Mouse (Mus musculus): ENCODE measurements around the gene Srsf9. TPM values are rescaled to one million over a fixed set of nuclear protein-coding genes. Genes with fewer than 3 reads are reported as not detected.

Gene Srsf9
- 65.4 and 86.5 TPM in 2 replicates for polyA plus RNA-seq (2015; fragmentation: Nextera tagmentation; extraction: Ambion mirVana)

DNA sequence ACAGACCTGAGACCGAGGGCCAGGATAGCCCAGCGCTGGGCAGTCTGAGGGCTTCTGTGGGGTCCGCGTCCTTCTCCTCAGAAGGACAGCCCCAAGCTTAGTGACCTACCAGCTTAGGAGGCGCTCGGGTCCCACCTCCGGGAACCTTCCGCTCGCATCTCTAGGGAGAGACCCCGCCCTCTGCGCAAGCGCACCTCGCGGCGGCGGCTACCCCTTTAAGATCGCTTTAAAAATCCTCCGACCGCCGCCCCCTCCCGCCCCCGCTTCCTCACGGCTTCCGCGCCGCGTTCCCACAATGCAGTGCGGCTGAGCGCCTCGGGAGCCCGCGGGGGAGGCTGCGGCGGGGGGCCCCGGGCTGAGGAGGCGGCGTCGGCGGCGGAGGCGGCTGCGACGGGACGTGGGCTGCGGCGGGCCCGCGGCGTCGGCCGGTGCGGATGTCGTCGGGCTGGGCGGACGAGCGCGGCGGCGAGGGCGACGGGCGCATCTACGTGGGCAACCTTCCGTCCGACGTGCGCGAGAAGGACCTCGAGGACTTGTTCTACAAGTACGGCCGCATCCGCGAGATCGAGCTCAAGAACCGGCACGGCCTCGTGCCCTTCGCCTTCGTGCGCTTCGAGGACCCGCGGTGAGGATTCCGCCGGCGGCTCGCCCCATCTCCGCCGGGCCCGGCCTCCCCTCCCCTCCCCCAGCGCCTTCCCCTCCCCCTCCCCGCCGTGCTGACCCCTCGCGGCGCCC is at the start of gene Srsf9:
Gene Srsf9, plus strand, starts transcription at position 303 of the 735 bp plus-strand sequence.

DNA sequence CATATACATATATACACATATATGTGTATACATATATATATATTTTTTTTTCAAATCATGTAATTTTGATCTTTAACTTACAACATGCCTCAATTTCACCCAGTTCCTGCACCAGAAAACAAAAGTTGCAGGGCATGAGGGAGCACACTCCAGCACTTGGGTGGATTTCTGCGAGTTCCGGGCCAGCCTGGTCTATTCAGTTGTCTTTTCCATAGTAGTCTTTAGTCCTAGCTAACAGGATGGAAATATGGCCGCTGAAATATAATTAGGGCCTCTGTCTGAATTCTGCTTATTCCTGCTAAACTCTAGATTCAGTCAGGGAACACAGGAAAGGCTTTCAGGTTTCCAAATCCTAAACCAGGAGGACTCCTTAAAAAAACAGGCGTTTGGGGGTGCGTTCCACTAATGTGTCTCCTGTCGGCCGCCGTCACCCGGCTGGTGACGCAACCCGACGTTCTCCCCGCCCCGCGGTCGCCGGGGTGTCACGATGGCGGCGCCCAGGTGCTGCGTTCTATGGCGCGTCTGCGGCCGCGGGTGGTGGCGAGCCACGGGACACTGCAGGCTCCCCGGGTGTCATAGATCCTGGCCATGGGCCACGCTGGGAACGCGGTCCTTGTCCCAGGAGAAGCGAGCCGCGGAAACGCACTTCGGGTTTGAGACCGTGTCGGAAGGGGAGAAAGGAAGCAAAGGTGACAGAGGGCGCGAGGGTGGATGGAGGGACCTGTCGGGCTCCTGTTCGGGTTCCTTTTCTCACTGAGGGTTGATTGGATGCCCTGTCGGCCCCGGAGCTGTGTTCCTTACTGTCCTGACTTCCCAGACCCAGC is 47.5 kb upstream of the Srsf9 start, which contains the start of gene Coq5:
Gene Coq5, plus strand, starts transcription at position 441 of the 824 bp plus-strand sequence.

GRCm38 (mm10) chr5:115300792-115301614 is 26.0 kb upstream of the Srsf9 start, which contains the start of gene Dynll1:
Gene Dynll1 (minus strand): TSS chr5:115300999.

GRCm38 (mm10) chr5:115340577-115341313 is 13.8 kb downstream of the Srsf9 start, which contains the start of the genes Gatc and Triap1:
Gene Gatc (minus strand): TSS chr5:115341178.
Gene Triap1 (plus strand): TSS chr5:115341225.

GRCm38 (mm10) chr5:115348546-115349224 is 21.7 kb downstream of the Srsf9 start, which contains the start of gene Cox6a1:
Gene Cox6a1 (minus strand): TSS chr5:115348981.

Other genes with a start within 250 kb of the Srsf9 start
- gene Gm10401, start 228.9 kb upstream of the Srsf9 start, polyA plus RNA-seq (2015; fragmentation: Nextera tagmentation; extraction: Ambion mirVana) = 16.4 and 20.0 TPM in 2 replicates
- gene Acads, start 207.8 kb upstream of the Srsf9 start, polyA plus RNA-seq (2015; fragmentation: Nextera tagmentation; extraction: Ambion mirVana) = 97.2 and 104 TPM in 2 replicates
- gene Unc119b, start 192.2 kb upstream of the Srsf9 start, polyA plus RNA-seq (2015; fragmentation: Nextera tagmentation; extraction: Ambion mirVana) = 10.2 and 11.9 TPM in 2 replicates
- gene Mlec, start 169.0 kb upstream of the Srsf9 start, polyA plus RNA-seq (2015; fragmentation: Nextera tagmentation; extraction: Ambion mirVana) = 42.9 and 45.9 TPM in 2 replicates
- gene Cabp1, start 132.8 kb upstream of the Srsf9 start, polyA plus RNA-seq (2015; fragmentation: Nextera tagmentation; extraction: Ambion mirVana) = 1.1 and 1.6 TPM in 2 replicates
- 48.9 and 59.9 TPM in 2 replicates for gene Pop5, start 91.3 kb upstream of the Srsf9 start, polyA plus RNA-seq (2015; fragmentation: Nextera tagmentation; extraction: Ambion mirVana)
- 97.3 and 98.4 TPM in 2 replicates for gene Rnf10, start 54.3 kb upstream of the Srsf9 start, polyA plus RNA-seq (2015; fragmentation: Nextera tagmentation; extraction: Ambion mirVana)
- 89.5 and 90.2 TPM in 2 replicates for gene Coq5, start 47.5 kb upstream of the Srsf9 start, polyA plus RNA-seq (2015; fragmentation: Nextera tagmentation; extraction: Ambion mirVana)
- gene Dynll1, start 26.2 kb upstream of the Srsf9 start, polyA plus RNA-seq (2015; fragmentation: Nextera tagmentation; extraction: Ambion mirVana) = 565 and 667 TPM in 2 replicates
- 18.5 and 20.5 TPM in 2 replicates for gene Gatc, start 14.0 kb downstream of the Srsf9 start, polyA plus RNA-seq (2015; fragmentation: Nextera tagmentation; extraction: Ambion mirVana)
- 35.3 and 37.8 TPM in 2 replicates for gene Triap1, start 14.0 kb downstream of the Srsf9 start, polyA plus RNA-seq (2015; fragmentation: Nextera tagmentation; extraction: Ambion mirVana)
- 668 and 861 TPM in 2 replicates for gene Cox6a1, start 21.8 kb downstream of the Srsf9 start, polyA plus RNA-seq (2015; fragmentation: Nextera tagmentation; extraction: Ambion mirVana)
- 1.0 and 1.1 TPM in 2 replicates for gene Msi1, start 102.4 kb downstream of the Srsf9 start, polyA plus RNA-seq (2015; fragmentation: Nextera tagmentation; extraction: Ambion mirVana)
- gene Pla2g1b, start 139.1 kb downstream of the Srsf9 start, polyA plus RNA-seq (2015; fragmentation: Nextera tagmentation; extraction: Ambion mirVana) = not detected in 2 replicates
- gene Sirt4, start 157.5 kb downstream of the Srsf9 start, polyA plus RNA-seq (2015; fragmentation: Nextera tagmentation; extraction: Ambion mirVana) = 20.6 and 24.7 TPM in 2 replicates
- 50.9 and 53.6 TPM in 2 replicates for gene Pxn, start 179.5 kb downstream of the Srsf9 start, polyA plus RNA-seq (2015; fragmentation: Nextera tagmentation; extraction: Ambion mirVana)
- gene Rplp0, start 232.3 kb downstream of the Srsf9 start, polyA plus RNA-seq (2015; fragmentation: Nextera tagmentation; extraction: Ambion mirVana) = 865 and 914 TPM in 2 replicates
- gene Gcn1l1, start 238.1 kb downstream of the Srsf9 start, polyA plus RNA-seq (2015; fragmentation: Nextera tagmentation; extraction: Ambion mirVana) = 12.7 and 13.8 TPM in 2 replicates